Mouse (Mus musculus) kidney, adult 10 weeks (tissue): ENCODE results near the gene Gm14296. TPM values are rescaled to one million over a fixed set of nuclear protein-coding genes. Genes with fewer than 3 reads are reported as not detected.

Experiments
- polyA plus RNA-seq: library from polyadenylated mRNA; stranded (reverse); fragments of 350-450 nt; fragmentation: Illumina TruSeq; extraction: RNeasy Lipid Tissue Mini Kit (QIAGEN cat#74804); gene quantifications from one replicate; pipeline ENCODE4 v1.2.3, GENCODE M21; 2014; ENCODE audit warnings: low read depth, low replicate concordance

Gene Gm14296
- polyA plus RNA-seq: 37.9 TPM

DNA sequence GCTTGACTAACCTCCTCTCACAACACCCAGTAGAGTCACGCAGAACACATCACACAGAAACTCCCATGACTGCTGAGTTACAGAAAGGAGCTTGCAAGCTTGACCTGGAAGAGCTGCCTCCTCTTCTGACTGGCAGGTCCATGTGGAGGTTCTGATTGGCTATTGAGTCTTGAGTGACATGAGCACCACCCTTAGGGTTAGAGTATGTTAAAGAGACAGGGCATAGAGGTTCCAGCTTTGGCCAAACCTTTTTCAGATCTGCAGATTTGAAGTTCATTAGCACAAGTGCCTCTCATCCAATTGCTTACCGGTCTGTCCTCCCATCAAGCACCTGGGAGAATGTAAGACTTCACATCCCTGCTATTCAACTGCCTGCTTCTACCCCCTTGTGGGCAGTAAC is at the start of gene Gm14296:
Gm14296 (minus strand) TSS at position 101 of the 400 bp plus-strand sequence.

Other genes with a start within 250 kb of the Gm14296 start
- gene Gm14305, start 219.5 kb downstream of the Gm14296 start, polyA plus RNA-seq: 82.5 TPM
- gene Gm14295, start 129.2 kb downstream of the Gm14296 start, polyA plus RNA-seq: 47.5 TPM
- gene Gm14408, start 96.7 kb downstream of the Gm14296 start, polyA plus RNA-seq: not detected
- 19.6 TPM for gene Gm14419, start 73.1 kb upstream of the Gm14296 start, polyA plus RNA-seq
- gene Gm14401, start 146.5 kb upstream of the Gm14296 start, polyA plus RNA-seq: not detected